Mouse (Mus musculus) mature B cell (primary cell): ENCODE data around the gene Crk.
"Not testable (repeated sequence)": the region's sequence is repeated elsewhere in the genome, so short reads cannot be mapped to it uniquely, and the experiment has no call there.

Experiments used
- in situ Hi-C: fragments of 300-500 bp; cut with MboI; formaldehyde crosslinking; loops from 2 replicates; pipeline ENCODE4 v1.14.3; 2019

Crk gene

GRCm38 (mm10) chr11:75684956-75685355 is 5.9 kb downstream of the Crk start:
- in situ Hi-C loops, result no loop called here

DNA sequence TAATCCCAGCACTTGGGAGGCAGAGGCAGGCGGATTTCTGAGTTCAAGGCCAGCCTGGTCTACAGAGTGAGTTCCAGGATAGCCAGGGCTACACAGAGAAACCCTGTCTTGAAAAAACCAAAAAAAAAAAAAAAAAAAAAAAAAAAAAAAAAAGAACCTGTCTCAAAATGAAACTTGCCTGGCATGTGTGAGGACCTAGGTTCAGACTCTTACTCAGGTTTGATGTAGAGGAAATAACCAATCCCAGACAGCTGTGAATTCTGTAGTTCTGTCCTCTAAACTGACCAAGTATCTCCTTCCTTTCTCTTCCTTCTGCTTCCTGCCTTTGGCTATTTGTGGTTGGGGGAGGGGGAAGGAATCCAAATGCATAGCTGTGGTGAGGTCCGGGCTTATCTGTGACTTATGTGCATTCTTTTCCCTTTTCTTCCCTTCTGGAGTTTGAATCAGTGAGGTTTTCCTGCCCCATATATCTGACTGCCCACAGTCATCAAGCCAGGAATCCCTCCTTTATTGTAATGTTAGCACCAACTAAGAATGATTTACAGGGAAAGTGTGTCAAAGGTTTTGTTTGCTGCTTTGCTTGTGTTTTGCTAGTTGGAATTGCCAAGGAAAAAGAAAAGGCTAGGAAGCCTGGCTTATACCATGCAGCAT is 8.4 kb downstream of the Crk start:
- in situ Hi-C loops, result no loop called here

GRCm38 (mm10) chr11:75688132-75688531 is 9.1 kb downstream of the Crk start:
- in situ Hi-C loops, result no loop called here

DNA sequence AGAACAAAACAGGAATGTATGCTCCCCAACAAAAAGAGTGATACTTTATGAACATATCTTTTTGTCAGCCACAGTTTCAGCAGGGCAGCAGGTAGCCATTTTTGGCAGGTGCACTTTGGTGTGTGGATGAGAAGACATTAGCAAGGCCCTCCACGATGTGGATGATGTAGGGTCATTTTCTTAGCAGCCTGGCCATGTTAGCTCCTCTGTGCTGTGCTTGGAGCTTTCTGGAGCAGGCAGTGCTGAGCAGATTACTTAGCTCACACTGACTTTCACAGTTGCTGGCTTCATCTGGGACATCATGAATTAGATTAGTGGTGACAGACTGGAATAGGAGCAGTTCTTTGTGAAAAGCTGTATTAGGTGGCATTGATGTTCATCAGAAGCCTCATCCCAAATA is 10.9 kb downstream of the Crk start:
- in situ Hi-C loops, result no loop called here

- in situ Hi-C loops, result no loop called here
Measured at GRCm38 (mm10) chr11:75691047-75691446, 12.0 kb downstream of the Crk start.

DNA sequence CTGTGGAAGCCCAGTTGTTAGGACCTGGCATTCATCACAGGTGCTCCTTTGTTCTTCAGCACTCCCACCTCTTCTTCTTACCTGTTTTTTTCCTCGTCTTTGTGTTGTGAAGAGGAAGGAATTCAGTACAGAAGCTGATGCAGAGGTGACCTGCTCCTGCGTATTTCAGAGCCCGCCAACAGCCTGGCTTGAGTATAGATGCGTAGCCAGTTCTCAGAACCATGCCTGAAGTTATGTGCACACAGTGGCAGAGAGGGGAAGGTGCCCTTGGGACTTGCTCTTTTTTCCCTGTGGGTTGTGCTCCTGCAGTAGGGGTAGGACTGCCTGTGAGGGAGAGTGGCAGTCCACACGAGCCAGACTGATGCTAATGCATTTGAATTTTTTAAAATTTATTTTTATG is 14.5 kb downstream of the Crk start:
- in situ Hi-C loops, result no loop called here

- in situ Hi-C loops, result not testable (repeated sequence)
Measured at GRCm38 (mm10) chr11:75697464-75697863, 18.4 kb downstream of the Crk start.

DNA sequence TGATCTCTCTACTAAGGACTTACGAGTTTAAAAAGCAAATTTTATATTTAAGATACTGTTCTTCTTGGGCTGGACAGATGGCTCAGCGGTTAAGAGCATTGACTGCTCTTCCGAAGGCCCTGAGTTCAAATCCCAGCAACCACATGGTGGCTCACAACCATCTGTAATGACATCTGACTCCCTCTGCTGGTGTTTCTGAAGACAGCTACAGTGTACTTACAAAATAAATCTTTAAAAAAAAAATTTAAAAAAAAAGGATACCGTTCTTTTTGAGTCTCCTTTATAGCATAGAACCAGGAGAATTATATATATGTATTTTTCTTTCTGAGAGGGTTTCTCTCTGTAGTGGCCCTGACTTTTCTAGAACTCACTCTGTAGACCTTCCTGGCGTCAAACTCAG is 21.5 kb downstream of the Crk start:
- in situ Hi-C loops, result no loop called here

DNA sequence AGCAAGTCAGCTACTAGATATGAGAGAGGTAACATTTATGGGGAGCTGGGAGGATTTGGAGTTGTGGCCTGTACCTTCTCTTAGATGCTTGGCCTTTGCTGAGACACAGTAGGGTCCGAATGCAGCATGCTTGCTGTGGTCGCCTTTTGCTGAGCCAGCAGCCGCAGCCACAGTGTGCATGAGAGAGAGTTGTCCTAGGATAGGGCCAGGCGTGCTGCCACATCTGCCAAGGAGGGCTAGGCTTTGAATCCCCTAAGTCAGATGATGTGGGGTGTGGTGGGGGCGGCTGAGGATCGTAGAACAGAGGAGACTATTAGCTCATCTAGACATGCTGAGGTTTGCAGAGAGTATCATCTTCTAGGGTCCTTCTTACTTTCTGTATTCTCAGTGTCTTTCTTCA is 23.7 kb downstream of the Crk start:
- in situ Hi-C loops, result no loop called here

- in situ Hi-C loops, result no loop called here
Measured at GRCm38 (mm10) chr11:75703748-75704147, 24.7 kb downstream of the Crk start.

DNA sequence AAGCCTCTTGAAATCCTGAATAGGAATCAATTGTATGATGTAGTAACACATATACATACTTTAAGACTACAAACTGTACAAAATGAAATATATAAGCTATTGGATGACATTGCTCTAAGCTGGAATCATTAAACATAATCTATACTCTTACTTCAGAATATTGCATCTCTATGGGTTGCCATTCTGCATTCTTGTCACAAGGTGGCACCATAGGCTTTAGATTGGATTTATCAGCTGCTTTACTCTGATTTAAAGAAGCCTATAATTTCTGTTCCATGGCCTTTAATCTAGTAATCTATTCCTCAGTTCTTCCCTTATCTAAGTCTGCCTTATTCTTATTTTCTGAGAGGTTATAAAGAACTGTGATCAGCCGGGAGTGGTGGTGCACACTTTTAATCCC is 34.9 kb downstream of the Crk start:
- in situ Hi-C loops, result no loop called here

GRCm38 (mm10) chr11:75715556-75715955 is 36.5 kb downstream of the Crk start:
- in situ Hi-C loops, result no loop called here

- in situ Hi-C loops, result no loop called here
Measured at GRCm38 (mm10) chr11:75716661-75717325, 37.7 kb downstream of the Crk start.

GRCm38 (mm10) chr11:75722339-75722738 is 43.3 kb downstream of the Crk start:
- in situ Hi-C loops, result no loop called here

- in situ Hi-C loops, result no loop called here
Measured at GRCm38 (mm10) chr11:75727168-75727567, 48.1 kb downstream of the Crk start.

DNA sequence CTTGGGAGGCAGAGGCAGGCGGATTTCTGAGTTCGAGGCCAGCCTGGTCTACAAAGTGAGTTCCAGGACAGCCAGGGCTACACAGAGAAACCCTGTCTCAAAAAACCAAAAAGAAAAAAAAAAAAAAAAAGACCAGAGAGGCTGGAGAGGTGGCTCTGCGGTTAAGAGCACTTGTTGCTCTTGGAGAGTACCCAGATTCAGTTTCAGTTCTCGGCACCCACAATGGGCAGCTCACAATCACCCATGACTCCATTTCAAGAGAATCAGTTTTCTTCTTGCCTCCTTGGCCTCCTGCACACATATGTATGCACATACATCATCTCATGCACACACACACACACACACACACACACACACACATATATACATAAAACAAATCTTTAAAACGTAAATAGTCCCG is 48.6 kb downstream of the Crk start:
- in situ Hi-C loops, result not testable (repeated sequence)

- in situ Hi-C loops, result no loop called here
Measured at GRCm38 (mm10) chr11:75732434-75733226, 53.6 kb downstream of the Crk start, which contains the start of gene Ywhae. Gene Ywhae (plus strand): TSS chr11:75732869.

- in situ Hi-C loops, result no loop called here
Measured at GRCm38 (mm10) chr11:75733227-75733940, 54.3 kb downstream of the Crk start.

DNA sequence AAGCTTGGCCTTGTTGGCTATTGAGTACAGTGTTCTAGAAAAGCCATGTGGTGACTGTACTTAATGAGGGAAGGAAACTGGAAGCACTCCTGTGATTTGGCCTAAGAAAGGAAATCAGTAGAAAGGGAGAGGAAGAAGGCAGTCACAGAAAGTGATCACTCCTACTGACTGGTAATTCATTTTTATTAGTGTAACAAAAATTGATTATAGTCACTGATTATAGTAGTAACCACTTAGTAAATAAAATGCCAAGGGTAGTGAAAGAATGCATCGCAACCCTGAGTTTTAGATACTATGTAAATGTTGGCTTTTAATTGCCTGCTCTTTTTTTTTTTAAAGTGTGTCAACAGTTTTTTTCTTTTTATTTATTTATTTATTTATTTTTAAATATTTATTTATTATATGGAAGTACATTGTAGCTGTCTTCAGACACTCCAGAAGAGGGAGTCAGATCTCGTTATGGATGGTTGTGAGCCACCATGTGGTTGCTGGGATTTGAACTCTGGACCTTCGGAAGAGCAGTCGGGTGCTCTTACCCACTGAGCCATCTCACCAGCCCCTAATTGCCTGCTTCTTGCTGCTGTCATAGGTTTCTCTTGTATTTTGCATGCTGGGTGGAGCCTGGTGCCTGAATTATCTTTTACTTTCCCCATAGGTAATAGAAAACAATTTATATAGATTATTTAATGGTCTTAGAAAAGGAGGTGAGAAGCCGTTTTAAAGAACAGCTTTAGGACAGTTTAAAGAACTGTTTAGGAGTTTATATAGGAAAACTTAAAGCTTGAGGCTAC is 56.6 kb downstream of the Crk start:
- in situ Hi-C loops, result no loop called here

DNA sequence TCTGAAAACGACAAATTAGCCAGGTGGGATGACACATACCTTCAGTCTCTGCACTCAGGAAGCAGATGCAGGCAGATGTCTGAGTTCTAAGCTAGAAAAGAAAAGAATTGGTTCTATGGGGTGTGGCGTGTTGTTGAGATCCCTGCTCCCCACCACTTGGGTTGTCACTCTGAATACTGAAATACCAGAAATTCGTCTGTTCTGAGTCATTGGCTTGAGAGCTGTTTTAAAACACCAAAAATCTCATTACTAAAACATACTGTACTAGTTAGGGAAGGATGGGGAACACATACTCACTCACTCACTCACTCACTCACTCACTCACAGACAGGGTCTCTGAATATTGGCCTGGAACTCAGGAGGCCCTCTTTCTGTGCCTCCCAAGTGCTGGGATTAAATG is 57.9 kb downstream of the Crk start:
- in situ Hi-C loops, result no loop called here

GRCm38 (mm10) chr11:75737806-75738476 is 58.9 kb downstream of the Crk start:
- in situ Hi-C loops, result no loop called here
